Mouse (Mus musculus): ENCODE measurements around the gene Olfr1395.

- no peak for TF ChIP-seq CTCF (IDR thresholded peaks at IDR 0.05; ENCODE audit: control insufficient read depth, insufficient read depth, low read length)
- no peak for TF ChIP-seq POLR2A (IDR thresholded peaks at IDR 0.05; ENCODE audit: borderline replicate concordance, control insufficient read depth, low read depth, low read length)
Observed at GRCm38 (mm10) chr11:49107650-49108537, 34.2 kb upstream of the Olfr1395 start.
